Mouse (Mus musculus) brain, embryonic 18.5 days (tissue): Measurements from ENCODE around the gene BC025920.
A peak's percentile ranks its signal among the peaks of the same experiment; 100 is the strongest.

Source experiments
- DNase-seq: peaks from one replicate; pipeline ENCODE4 v3.0.0-alpha.2; 2012; ENCODE audit warnings: low read depth, low spot score

Gene BC025920

DNA sequence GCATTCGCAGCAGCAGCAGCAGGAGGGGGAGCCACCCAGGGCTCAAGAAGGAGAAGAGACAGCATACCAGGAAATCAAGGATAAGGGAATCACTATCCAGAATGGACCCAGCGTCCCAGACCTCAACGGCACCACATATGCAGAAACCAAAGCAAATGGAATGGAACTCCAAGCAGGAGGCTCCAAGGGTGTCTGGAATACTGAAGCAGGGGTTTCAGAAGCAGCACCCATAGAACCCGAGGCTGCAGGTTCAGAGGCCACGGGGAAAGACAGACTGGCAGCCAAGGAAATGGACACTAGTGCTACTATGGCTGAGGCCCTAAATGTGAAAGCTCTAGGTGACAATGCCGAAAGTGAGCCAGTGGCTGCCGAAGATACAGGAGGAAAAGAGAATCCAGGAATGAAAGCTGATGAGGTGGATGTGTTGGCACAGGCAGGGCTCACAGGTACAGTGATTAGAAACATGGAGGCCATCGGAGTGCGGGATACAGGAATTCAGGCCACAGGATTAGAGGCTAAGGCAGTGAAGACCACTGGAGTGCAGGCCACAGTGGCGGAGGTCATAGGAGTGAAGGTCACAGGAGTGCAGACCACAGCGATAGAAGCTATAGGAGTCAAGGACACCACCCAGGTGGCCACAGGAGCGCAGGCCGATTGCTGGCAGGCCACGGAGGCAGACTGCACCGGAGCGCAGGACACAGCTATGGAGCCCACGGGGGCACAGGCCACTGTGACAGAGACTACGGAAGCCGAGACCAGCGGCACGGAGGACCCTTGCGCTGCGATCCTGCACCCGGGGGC is 36.8 kb downstream of the BC025920 start:
- no peak for DNase-seq

DNA sequence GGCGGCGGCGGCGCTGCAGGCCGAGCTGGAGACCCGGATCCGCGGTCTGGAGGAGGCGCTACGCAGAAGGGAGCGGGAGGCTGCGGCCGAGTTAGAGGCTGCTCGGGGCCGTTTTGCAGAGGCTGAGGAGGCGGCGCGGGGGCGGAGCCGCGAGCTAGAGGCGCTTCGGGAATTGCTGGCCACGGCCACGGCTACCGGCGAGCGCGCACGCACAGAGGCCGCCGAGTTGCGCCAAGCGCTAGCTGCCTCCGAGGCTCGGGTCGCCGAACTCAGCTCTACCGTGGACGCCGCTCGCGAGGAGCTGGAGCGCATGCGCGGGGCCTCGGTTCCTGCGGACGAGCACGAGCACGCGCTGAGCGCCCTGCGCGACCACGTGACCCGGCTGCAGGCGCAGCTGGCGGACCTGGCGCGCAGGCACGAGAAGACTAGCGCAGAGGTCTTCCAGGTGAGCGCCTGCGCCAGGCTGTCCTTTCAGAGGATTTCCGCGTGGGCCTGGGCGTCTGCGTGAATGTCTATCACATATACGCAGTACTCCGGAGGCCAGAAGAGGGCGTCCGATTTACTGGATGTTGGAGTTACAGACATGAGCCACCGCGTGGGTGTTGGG is 37.5 kb downstream of the BC025920 start:
- DNase-seq: peak; percentile 85

DNA sequence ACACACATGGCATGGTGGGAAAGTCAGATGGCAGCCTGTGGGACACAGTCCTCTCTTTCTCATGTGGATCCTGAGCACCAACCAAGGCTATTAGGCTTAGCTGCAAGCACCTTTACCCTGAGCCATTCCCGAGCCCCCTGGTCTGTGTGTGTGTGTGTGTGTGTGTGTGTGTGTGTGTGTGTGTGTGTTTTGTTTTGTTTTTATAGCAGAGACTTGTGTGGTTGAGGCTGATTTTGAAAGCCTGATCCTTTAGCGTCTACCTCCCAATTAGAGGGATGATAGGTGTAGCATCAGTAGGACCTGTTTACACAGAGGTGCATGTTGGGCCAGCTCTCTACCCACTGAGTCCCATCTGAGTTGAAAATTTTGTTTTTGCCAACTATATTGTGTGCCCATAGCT is 38.1 kb downstream of the BC025920 start:
- DNase-seq: no peak

DNA sequence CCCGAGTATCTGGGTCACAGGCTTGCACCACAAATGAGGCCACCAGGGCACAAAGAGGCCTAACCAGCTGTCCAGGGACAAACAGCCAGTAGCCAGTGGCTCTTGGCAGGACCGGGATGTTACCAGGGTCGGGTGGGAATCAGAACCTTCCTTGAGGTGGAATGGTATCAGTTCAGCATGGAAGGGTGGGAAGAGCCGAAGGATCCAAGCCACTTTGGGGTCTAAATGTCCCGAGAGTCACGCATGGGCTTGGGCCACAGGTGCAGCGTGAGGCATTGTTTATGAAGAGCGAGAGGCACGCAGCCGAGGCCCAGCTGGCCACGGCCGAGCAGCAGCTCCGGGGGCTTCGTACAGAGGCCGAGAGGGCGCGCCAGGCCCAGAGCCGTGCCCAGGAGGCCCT is 38.6 kb downstream of the BC025920 start:
- no peak for DNase-seq

DNA sequence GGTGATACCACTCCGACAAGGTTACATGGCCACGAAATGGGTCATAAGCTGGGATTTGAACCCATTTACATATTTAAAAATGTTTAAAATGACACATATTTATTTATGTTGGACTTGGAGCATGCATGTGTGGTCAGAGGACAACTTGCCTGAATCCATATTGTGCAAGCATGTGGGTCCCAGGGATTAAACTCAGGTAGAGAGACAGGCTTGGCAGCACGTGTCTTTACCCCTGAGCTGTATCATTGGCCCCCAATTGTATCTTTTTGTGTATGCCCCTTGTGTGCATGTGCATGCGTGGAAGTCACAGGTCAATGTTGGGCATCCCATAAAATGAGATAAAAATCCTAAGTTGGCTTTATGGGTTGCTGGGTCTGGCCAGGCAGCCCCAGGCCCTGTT is 39.3 kb downstream of the BC025920 start:
- no peak for DNase-seq

DNA sequence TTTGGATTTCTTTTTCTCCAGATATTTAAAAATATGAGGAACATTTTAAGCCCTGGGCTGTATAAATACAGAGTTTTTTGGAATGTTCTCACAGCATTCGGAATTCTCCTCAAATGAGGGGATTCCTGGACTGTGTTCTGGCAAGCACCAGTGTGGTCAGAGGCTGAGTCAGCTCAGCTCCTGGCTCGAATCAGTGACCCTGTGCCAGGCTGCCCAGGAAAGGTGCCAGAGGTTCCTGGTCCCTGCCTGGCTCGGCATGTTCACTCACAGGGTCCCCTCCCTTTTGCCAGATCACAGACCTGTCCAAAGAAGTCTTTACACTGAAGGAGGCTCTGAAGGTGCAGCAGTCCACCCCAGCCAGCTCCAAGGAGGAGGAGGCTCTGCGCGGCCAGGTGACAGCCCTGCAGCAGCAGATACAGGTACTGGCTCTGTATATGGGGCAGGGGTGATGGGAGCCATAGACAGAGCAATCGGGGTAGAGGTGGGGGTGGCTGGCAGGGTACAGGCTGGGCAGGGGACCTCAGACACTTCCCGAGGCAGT is 40.0 kb downstream of the BC025920 start:
- no peak for DNase-seq

DNA sequence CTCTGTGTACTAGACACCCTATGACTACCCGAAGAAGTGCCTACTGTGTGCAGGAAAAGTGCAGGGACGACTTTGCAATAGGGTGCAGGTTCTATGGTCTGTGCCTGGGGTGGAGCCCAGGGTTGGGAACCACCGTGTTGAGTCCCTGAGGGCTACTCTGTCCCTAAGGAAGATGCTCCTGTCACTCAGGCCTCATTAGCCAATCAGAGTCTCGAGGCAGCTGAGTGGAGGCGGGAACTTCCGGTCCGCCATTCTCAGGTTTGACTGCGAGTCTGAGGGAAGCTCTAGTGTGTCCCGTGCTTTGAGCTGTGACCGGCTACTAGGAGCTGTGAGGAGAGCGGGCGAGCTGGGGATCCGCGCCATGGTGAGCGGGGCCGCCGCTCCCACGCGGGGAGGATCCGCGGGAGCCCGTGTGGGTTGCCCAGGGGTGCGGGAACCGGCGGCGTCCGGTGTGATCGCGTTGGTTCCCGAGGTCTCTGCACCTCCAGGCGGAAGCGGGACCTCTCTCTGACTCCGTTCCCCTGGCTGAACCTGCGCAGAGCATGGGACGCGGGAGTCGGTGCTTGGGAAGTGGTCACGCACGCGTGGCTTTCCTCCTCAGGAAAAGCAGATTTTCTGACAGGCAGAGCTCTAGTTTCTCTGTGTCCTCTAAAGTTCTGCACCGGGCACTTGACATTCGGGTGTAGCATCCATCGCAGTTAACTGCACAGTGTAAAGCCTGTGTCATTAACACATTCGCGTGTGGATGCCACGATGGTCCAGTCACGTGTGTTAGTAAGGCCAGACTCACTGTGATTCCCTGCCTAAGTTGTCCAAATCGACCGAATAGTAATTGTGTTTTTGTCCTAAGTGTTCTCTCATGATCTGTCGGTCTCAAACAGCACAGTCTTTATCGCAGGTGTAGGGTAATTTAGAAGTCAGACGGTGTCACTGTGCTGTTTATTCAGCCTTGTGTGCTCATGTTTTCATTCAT is 43.0 kb downstream of the BC025920 start, which contains the start of gene Gm10778:
Gm10778 (plus strand) TSS at position 257 of the 973 bp plus-strand sequence.
- DNase-seq: peak; percentile 74

DNA sequence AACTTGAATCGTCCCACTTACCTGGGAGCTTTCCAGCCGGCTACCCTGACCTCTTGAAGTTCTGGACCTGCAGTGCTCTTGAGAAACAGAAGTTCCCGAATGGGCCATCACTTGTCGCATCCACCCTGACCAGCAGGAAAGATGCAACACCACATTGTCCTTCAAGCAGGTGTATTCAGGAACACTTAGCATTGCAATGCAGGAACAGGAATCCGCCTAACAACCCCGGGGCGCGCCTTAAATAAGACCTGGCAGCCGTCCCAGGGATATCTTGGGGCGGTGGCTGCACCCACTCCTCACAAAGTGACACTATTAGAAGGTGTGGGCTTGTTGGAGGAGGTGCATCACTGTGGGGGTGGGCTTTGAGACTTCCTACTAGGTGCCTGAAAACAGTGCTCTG is 49.1 kb downstream of the BC025920 start:
- no peak for DNase-seq

DNA sequence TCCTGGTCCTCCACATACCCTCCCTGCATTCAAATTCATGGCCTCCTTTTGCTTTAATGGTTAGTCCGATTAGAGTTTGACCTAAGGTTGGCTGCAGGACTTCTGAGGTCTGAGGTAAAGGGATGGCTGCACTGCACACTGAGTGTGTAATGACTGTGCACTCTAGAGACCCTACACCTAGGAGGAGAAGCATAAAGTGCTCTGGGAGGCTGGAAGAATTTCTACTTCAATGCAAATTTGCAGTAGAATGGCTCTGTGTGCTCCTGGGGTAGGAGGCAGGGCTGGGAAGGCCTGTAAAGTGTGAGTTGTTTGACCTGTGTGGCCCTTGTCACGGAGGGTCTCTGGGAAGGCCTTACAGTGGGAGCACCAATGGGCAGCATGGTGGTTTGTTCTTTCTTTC is 50.1 kb downstream of the BC025920 start:
- DNase-seq: no peak
